ENCODE assay signal across 11 mouse cellular contexts in the genomic region with DNA sequence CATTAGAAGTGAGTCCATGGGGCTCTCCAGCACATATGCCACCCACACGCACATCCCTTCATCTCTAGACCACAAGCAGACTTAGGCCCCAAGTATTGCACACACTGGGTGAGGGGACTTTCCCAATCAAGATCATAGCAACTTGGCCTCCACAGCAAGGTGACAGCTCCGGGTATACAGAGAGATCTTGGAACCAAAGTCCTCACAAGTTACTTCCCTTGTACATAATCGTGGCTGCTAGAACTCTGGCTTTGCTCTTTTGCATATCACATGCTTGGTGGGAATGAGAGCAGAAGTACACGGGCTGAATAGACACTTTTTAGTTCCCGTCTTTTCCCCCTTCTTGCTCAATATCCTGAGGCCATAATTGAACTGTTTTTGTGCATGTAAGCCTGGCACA. TPM values are rescaled to one million over a fixed set of nuclear protein-coding genes. Genes with fewer than 3 reads are reported as not detected.
DNase-seq lines count a peak whose midpoint lies in the region; ATAC-seq and TF ChIP-seq lines count a peak whose summit lies in the region.
"Had no signal": no experiment of that assay in that cellular context is flagged by ENCODE, and none has a peak within 500 bp of the region (broad histone marks: within the 10 kb centered on the region; RNA-seq: fewer than 3 reads in every experiment).

No protein-coding gene starts in this region.

- no peak overlapping the region for H3K27ac ChIP-seq in lung, postnatal 0 days (ENCODE audit: low read length)
- H3K27ac ChIP-seq: hindbrain, postnatal 0 days; midbrain, embryonic 15.5 days had no signal

- H3K9me3 ChIP-seq in lung, postnatal 0 days (ENCODE audit: low read length) = no peaks in the 10 kb centered on the region
- H3K9me3 ChIP-seq: midbrain, embryonic 15.5 days had no signal

- H3K9ac ChIP-seq in lung, postnatal 0 days (replicated peaks; ENCODE audit: low read depth) = no peak overlapping the region
- H3K9ac ChIP-seq: midbrain, embryonic 15.5 days had no signal

- peak; percentile 45 for DNase-seq in lung, postnatal 0 days (ENCODE audit: low spot score)
- DNase-seq in lung, postnatal 10 days = no peak
- peak; percentile 33 for DNase-seq in Muller cell, postnatal 12 days (ENCODE audit: inconsistent ontology term)
- DNase-seq in induced T-regulatory cell, adult 2 months (ENCODE audit: low read depth) = peak; percentile 91
- DNase-seq in kidney, postnatal 10 days = no peak
- no peak for DNase-seq in heart, postnatal 14 days
- DNase-seq: cerebellum, adult 18-20 months; gastrocnemius, adult 2 months had no signal

- no peaks in the 10 kb centered on the region for H3K36me3 ChIP-seq in lung, postnatal 0 days (ENCODE audit: insufficient read depth, low read length)
- H3K36me3 ChIP-seq: midbrain, embryonic 15.5 days had no signal

- TF ChIP-seq CTCF in lung, postnatal 0 days (IDR thresholded peaks at IDR 0.05) = no peak

- H3K27me3 ChIP-seq in lung, postnatal 0 days (replicated peaks; ENCODE audit: insufficient read depth, low read length) = no peaks in the 10 kb centered on the region
- H3K27me3 ChIP-seq: midbrain, embryonic 15.5 days had no signal

- H3K4me2 ChIP-seq in lung, postnatal 0 days (replicated peaks; ENCODE audit: low read depth, low read length) = no peak overlapping the region
- H3K4me2 ChIP-seq: midbrain, embryonic 15.5 days had no signal

- WGBS in lung, postnatal 0 days = 53% methylated on average over 5 of the region's 5 CpGs

- ATAC-seq in lung, postnatal 0 days = peak; percentile 26
- ATAC-seq in neutrophil, adult 5-6 weeks (ENCODE audit: extremely low read depth, insufficient number of reproducible peaks, low FRiP score, poor library complexity, severe bottlenecking) = peak; percentile 59
- ATAC-seq: hindbrain, postnatal 0 days; midbrain, embryonic 15.5 days had no signal

- intact Hi-C loops in heart, postnatal 14 days (cut with DNase I) = loop anchor here (5.0 kb wide), 1 partner anchor 67 kb away; no protein-coding TSS in a partner anchor

- H3K4me3 ChIP-seq in lung, postnatal 0 days (ENCODE audit: low read depth, low read length) = no peak overlapping the region
- H3K4me3 ChIP-seq: midbrain, embryonic 15.5 days had no signal

- H3K4me1 ChIP-seq in lung, postnatal 0 days (ENCODE audit: insufficient read depth, low read depth, low read length) = no peaks in the 10 kb centered on the region; the same call in 1 of the 2 replicates
- H3K4me1 ChIP-seq: midbrain, embryonic 15.5 days had no signal

- no peak for TF ChIP-seq EP300 in lung, postnatal 0 days (IDR thresholded peaks at IDR 0.05)

RNA-seq across cellular contexts. Expression of a gene that starts 46.4 kb away (rescaled TPM):
- polyA plus RNA-seq in lung, postnatal 0 days (2015; fragmentation: Nextera tagmentation; extraction: Ambion mirVana) = 7.5 TPM in 2 replicates
- total RNA-seq in neutrophil, adult 5-6 weeks (2017) = 337 and 407 TPM in 2 replicates
- total RNA-seq in heart, postnatal 14 days (2021) = 10 to 100 TPM; 34.6 to 36.2 TPM

Comparison
In these comparisons a context has a peak if more than half of its experiments do, and no peak if none do; other contexts are left out.
1. DNase-seq: peak in lung, postnatal 0 days (single experiment), Muller cell, postnatal 12 days (single experiment) and induced T-regulatory cell, adult 2 months (single experiment); none in lung, postnatal 10 days (single experiment), kidney, postnatal 10 days (single experiment) and heart, postnatal 14 days (0 of 2).